Mouse (Mus musculus) intestine, embryonic 15.5 days (tissue): ENCODE results near the gene Cxcr5. TPM values are rescaled to one million over a fixed set of nuclear protein-coding genes. Genes with fewer than 3 reads are reported as not detected.

Experiments
- ATAC-seq: fragments of 200-750 bp; cut with Nextera tagmentation; 2 replicates; pipeline ENCODE4 v1.8.0; 2017; ENCODE audit warnings: moderate TSS enrichment, moderate library complexity
- H3K27ac ChIP-seq: fragments of 300-500 bp; sonication (generic); 2 replicates; pipeline ENCODE4 v1.5.1; 2015; ENCODE audit warnings: mild to moderate bottlenecking, inconsistent platforms
- H3K27me3 ChIP-seq: fragments of 300-500 bp; sonication (generic); replicated peaks from 2 replicates; pipeline ENCODE4 v1.6.1; 2015; ENCODE audit warnings: inconsistent platforms
- H3K36me3 ChIP-seq: fragments of 300-500 bp; sonication (generic); 2 replicates; pipeline ENCODE4 v1.6.1; 2015; ENCODE audit warnings: inconsistent platforms
- H3K4me1 ChIP-seq: fragments of 300-500 bp; sonication (generic); replicated peaks from 2 replicates; pipeline ENCODE4 v1.6.1; 2015; ENCODE audit warnings: inconsistent platforms
- H3K4me2 ChIP-seq: fragments of 300-500 bp; sonication (generic); replicated peaks from 2 replicates; pipeline ENCODE4 v1.6.1; 2015; ENCODE audit warnings: mild to moderate bottlenecking, inconsistent platforms
- H3K4me3 ChIP-seq: fragments of 300-500 bp; sonication (generic); replicated peaks from 2 replicates; pipeline ENCODE4 v1.5.1; 2015; ENCODE audit warnings: inconsistent platforms
- H3K9ac ChIP-seq: fragments of 300-500 bp; sonication (generic); 2 replicates; pipeline ENCODE4 v1.6.1; 2015; ENCODE audit warnings: inconsistent platforms
- H3K9me3 ChIP-seq: fragments of 300-500 bp; sonication (generic); 2 replicates; pipeline ENCODE4 v1.6.1; 2016; ENCODE audit warnings: inconsistent platforms
- WGBS: fragments of 180-500 bp; shearing (Covaris S2); methylation state at CpG from one replicate; pipeline ENCODE4 v1.1.7; 2015; 5-methylcytosine and 5-hydroxymethylcytosine counted together
- polyA plus RNA-seq: library from polyadenylated mRNA; unstranded; fragments of >200 nt; fragmentation: Nextera tagmentation; extraction: Ambion mirVana; gene quantifications from 2 replicates; pipeline ENCODE4 v1.2.1, GENCODE M21; 2015

Gene Cxcr5
- polyA plus RNA-seq, 1 experiment from 2014 or later, result 1.3 TPM

DNA sequence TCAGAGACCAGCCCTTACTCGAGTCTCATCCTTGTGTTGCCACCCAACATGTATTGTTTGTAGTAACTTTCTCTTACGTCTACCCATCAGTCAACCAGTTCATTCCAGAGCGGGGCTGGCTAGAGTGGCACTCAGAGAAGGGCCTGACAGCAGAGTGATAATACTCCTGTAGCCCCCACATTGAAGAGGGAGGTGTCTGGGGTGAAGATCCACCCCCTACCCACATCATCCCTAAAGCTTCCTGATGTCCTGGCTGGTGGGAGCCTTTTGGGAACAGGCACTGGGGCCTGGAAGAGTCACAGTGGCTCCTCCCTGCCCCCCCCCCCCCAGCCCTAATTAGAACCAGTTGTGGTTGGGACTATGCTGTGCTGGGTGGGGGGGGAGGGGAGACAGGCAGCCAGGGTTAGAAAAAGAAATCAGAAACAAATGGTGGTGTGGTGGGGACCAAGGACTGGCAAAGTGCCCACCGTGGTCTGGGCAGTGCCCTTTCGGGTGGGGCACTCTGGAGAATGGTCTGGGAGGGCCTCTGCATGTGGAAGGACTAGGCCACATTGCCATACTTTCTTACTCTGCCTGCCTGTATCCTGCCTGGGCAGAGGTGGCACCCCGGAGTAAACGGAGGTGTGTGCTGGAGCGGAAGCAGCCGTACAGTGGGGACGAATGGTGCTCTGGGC is 60.3 kb downstream of the Cxcr5 start:
- peaks cover 69% of the 10 kb centered on the region for H3K4me1 ChIP-seq
- H3K4me2 ChIP-seq, result no peak overlapping the region
- H3K27me3 ChIP-seq, result no peaks in the 10 kb centered on the region
- no peak for ATAC-seq
- H3K9ac ChIP-seq, result no peak overlapping the region
- no peak overlapping the region for H3K27ac ChIP-seq
- peaks cover 9% of the 10 kb centered on the region for H3K36me3 ChIP-seq
- no peak overlapping the region for H3K4me3 ChIP-seq
- WGBS, result 53% methylated on average over 10 of the region's 10 CpGs
- no peaks in the 10 kb centered on the region for H3K9me3 ChIP-seq

DNA sequence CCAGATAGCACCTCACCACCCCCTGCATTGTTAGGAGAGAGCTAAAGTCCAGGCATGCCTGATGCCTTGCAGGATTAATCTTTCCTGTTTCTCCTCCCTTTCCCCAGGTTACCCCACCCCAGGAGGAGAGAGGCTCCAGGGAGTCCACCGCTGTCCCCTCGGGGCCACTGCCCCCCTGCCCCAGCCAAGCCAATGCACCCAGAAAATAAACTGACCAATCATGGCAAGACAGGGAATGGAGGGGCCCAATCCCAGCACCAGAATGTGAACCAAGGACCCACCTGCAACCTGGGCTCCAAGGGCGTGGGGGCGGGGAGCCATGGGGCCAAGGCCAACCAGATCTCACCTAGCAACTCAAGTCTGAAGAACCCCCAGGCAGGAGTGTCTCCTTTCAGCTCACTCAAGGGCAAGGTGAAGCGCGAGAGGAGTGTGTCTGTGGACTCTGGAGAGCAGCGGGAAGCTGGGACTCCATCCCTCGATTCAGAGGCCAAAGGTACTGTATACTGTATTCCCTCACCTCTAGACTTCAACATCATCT is 61.0 kb downstream of the Cxcr5 start:
- H3K27ac ChIP-seq, result peak overlapping the region; percentile 95; the same call in 1 of the 2 replicates
- peaks cover 2% of the 10 kb centered on the region; the same call in 1 of the 2 replicates for H3K36me3 ChIP-seq
- H3K27me3 ChIP-seq, result no peaks in the 10 kb centered on the region
- H3K9me3 ChIP-seq, result no peaks in the 10 kb centered on the region
- WGBS, result 54% methylated on average over 8 of the region's 8 CpGs
- H3K4me2 ChIP-seq, result peak overlapping the region; percentile 85
- H3K9ac ChIP-seq, result no peak overlapping the region
- no peak overlapping the region for H3K4me3 ChIP-seq
- no peak for ATAC-seq
- H3K4me1 ChIP-seq, result peaks cover 69% of the 10 kb centered on the region

DNA sequence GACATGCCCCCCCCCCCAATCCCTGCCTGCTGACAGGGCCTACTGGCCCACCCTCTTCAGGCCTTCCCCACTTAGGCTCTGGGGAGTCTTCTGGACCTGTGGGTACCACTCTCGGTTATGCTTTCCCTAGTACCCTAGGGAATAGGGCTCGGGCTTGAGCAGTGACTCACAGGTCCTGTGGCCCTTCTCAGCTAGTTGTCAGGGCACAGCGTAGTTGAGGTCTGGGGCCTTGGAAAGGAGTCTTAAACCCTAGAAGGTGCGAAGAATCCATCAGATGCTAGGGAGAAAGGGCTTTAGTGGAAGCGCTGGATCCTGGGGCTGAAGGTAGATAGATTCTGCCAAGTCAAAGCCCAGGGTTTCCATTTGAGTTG is 61.5 kb downstream of the Cxcr5 start:
- H3K36me3 ChIP-seq, result no peaks in the 10 kb centered on the region; the same call in 1 of the 2 replicates
- no peaks in the 10 kb centered on the region for H3K27me3 ChIP-seq
- H3K27ac ChIP-seq, result peak overlapping the region; percentile 95
- H3K4me3 ChIP-seq, result peak overlapping the region; percentile 38
- peaks cover 70% of the 10 kb centered on the region for H3K4me1 ChIP-seq
- WGBS, result 40% methylated on average over 5 of the region's 5 CpGs
- ATAC-seq, result no peak
- peak overlapping the region; percentile 46; the same call in 1 of the 2 replicates for H3K9ac ChIP-seq
- H3K4me2 ChIP-seq, result peak overlapping the region; percentile 85
- H3K9me3 ChIP-seq, result no peaks in the 10 kb centered on the region

DNA sequence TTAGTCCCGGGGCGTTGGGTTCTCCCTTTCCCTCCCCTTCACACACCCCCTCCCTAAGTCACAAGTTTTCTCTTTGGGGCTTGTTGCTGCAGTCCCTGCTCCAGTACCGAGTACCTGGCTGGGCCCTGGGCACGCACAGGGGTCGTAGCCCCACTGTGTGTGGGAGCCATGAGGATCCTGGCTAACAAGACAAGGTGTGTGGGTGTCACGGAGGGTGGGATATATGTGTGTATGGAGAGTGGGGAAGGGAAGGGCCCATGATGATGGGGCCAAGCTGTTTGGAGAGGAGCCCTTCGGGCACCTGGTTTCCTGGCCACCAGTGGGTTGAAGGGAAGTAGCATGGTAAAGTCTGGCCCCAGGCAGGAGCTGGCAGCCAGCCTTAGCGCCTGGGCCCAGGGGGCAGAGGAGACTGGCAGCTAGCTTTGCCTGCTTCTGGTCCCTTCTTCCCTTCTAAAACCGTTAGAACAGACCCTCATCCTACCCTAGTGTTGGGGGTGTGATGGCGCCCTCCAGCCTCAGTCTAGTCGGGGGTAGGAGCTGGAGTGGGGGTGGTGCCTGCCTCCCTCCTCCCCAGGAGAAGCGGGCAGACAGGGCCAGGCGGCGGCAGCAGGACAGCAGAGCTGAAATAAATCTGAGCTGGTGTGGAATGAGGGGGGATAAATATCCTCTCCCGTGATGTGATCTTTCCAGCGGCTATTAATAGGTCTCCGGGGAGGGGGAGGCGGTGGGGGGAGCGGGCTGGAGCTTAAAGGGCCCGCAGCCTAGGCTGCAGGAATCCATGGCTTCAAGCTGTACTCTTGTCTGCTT is 62.1 kb downstream of the Cxcr5 start:
- Histone ChIP-seq H3K36me3 (no peaks in the 10 kb centered on the region; the same call in 1 of the 2 replicates), H3K4me1 (peaks cover 72% of the 10 kb centered on the region), H3K27ac (peak overlapping the region; percentile 95), H3K9me3 (no peaks in the 10 kb centered on the region), H3K4me2 (peak overlapping the region; percentile 85), H3K9ac (peak overlapping the region; percentile 46), H3K4me3 (peak overlapping the region; percentile 38), H3K27me3 (no peaks in the 10 kb centered on the region)
- ATAC-seq, result peak; percentile 20; the same call in 1 of the 2 replicates
- 23% methylated on average over 19 of the region's 20 CpGs for WGBS

DNA sequence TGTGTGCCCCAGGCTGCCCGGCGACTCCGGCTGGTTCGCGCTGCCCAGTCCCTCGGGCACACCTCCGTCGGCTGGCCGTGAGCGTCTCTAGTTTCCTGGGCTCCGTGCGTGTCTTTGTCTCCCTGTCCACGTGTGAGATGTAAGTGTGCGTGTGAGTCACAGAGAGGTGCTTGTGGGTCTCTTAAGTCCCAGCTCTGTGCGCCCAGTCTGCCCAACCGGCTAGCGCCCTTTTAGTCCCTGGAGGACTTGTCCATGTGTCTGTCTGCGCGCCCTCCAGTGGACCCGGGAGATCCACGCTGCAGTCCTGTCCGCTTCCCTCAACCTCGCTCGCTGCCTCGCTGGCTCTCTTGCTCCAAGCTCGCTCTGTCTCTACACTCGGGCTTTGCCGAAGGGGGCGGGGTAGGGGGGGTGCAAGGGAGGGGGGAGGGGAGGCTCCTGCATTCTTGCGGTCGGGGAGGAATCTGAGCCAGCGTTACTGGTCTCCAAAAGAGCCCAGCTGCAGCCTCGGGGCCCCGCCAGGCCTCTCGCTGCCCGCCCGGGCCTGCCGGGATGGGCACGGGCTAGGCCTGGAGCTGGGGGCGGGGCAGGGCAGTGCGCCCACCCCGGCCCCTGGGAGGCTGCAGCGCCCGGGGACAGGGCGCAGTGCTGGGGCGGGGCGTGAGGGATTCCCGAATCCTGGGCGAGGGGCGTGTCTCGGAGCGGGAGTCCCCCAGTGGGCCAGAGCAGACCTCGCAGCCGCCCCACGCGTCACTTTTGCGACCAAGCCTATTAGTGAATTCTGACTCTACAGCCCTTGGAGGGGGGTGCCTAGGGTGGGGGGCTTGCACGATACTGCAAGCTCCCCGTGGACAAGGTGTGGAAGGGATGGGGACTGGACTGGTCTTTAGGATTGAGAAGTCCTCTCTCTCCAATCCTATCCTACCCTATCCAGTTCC is 63.0 kb downstream of the Cxcr5 start:
- Histone ChIP-seq H3K9ac (peak overlapping the region; percentile 46), H3K27ac (peak overlapping the region; percentile 95), H3K36me3 (no peaks in the 10 kb centered on the region; the same call in 1 of the 2 replicates), H3K4me1 (peaks cover 80% of the 10 kb centered on the region), H3K4me2 (peak overlapping the region; percentile 85), H3K4me3 (peak overlapping the region; percentile 38), H3K9me3 (no peaks in the 10 kb centered on the region), H3K27me3 (no peaks in the 10 kb centered on the region)
- peak; percentile 73 for ATAC-seq
- WGBS, result 1% methylated on average over 58 of the region's 59 CpGs

DNA sequence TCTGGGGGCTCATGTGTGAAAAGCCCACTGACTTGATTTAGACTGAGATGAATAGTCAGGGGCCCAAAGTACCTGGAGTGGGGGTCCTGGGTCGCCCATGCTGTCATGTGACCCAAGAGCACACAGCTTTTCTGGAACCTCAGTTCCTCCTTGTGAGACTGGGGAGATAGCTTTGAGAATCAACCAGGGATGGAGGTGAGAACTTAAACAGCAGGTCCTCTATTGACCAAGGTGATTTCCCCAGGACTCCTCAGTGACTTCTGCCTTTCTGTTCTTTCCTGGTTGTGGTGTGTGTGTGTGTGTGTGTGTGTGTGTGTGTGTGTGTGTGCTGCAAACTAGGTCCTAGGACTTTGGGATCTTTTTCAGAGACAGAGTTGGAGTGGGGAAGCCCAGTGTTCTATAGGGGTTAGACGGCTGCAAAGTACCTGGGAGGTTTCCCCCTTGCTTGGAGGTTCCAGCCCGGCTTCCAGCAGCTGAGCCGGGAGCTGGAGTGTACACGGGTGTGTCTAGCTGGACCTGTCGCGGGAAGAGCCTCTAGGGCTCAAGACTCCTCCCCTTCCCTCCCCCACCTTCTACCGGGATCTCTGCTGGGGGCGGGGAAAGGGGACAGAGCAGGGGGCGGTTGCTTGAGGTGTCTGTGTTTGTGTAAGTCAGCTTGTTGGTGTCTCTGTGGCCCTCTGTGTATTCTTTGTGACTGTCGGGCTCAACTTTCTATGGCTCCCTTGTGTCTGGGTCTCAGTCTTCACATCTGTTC is 63.9 kb downstream of the Cxcr5 start:
- Histone ChIP-seq H3K36me3 (no peaks in the 10 kb centered on the region), H3K4me2 (peak overlapping the region; percentile 85), H3K9ac (peak overlapping the region; percentile 46), H3K4me1 (peaks cover 89% of the 10 kb centered on the region), H3K27me3 (no peaks in the 10 kb centered on the region), H3K9me3 (no peaks in the 10 kb centered on the region), H3K4me3 (peak overlapping the region; percentile 38), H3K27ac (peak overlapping the region; percentile 95)
- WGBS, result 3% methylated on average over 11 of the region's 11 CpGs
- peak; percentile 70 for ATAC-seq

DNA sequence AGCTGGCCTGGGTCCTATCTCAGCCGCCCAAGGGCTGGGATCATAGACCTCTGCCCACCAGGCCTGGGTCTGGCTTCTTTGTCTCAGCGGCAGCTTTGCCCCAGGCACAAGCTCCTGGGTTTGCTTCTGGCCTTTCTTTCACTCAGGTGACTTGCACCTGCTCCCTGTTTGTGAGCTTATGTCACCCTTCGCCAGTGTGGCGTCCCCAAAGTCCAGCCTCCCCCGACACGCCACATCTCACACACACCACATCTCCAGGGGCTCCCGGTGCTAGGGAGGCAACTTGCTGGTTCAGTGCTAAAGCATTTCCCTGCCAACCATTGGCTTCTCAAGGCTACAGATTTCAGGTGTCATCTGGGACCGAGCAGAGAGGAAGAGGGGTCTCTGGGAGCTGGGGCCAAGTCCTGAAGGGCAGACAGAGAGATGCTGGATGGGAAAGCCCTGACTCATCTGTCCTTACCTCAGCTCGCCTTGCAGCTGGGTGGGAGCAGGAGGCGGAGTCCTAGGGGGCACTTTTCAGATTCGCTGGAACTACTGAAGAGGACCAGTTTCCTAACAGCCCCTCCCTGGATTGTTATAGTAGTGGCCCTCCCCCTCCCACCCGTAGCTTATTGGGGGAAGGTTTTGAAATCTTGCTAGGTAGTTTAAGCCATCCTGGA is 64.7 kb downstream of the Cxcr5 start:
- no peak overlapping the region for H3K27ac ChIP-seq
- no peaks in the 10 kb centered on the region for H3K36me3 ChIP-seq
- no peaks in the 10 kb centered on the region for H3K9me3 ChIP-seq
- H3K27me3 ChIP-seq, result no peaks in the 10 kb centered on the region
- ATAC-seq, result no peak
- H3K9ac ChIP-seq, result 0 out of 2 replicates have a peak overlapping the region, but pooled peaks have one; percentile 10
- H3K4me1 ChIP-seq, result peaks cover 95% of the 10 kb centered on the region
- WGBS, result 59% methylated on average over 12 of the region's 12 CpGs
- peak overlapping the region; percentile 85; the same call in 1 of the 2 replicates for H3K4me2 ChIP-seq
- H3K4me3 ChIP-seq, result no peak overlapping the region

DNA sequence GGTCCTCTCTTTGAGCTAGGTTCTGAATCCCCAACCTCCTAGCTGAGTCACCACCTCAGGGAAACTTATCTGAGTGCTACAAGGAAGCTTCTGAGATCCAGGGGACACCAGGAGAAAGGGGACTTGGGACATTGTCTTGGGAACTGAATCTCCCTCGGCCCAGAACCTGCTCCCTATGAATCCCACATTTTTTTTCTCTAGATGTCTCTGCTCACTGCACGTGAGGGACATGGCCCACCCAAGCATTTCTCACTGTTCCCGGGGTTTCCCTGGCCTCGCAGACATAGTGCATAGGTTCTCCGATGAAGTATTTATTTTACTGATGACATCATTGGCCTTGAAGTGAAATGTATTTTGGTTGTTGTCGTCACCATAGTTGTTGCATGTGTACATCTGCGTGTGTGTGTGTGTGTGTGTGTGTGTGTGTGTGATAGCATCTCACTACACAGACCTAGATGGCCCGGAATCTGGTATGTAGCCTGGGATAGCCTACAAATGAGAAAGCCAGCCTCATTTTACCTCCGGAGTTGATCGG is 65.8 kb downstream of the Cxcr5 start:
- H3K36me3 ChIP-seq, result 0 out of 2 replicates have a peak, but pooled peaks cover 4% of the 10 kb centered on the region
- peaks cover 94% of the 10 kb centered on the region for H3K4me1 ChIP-seq
- H3K27ac ChIP-seq, result peak overlapping the region; percentile 38; the same call in 1 of the 2 replicates
- no peak for ATAC-seq
- WGBS, result 70% methylated on average over 10 of the region's 10 CpGs
- no peak overlapping the region for H3K4me2 ChIP-seq
- no peak overlapping the region for H3K4me3 ChIP-seq
- no peaks in the 10 kb centered on the region for H3K9me3 ChIP-seq
- H3K9ac ChIP-seq, result no peak overlapping the region
- no peaks in the 10 kb centered on the region for H3K27me3 ChIP-seq

DNA sequence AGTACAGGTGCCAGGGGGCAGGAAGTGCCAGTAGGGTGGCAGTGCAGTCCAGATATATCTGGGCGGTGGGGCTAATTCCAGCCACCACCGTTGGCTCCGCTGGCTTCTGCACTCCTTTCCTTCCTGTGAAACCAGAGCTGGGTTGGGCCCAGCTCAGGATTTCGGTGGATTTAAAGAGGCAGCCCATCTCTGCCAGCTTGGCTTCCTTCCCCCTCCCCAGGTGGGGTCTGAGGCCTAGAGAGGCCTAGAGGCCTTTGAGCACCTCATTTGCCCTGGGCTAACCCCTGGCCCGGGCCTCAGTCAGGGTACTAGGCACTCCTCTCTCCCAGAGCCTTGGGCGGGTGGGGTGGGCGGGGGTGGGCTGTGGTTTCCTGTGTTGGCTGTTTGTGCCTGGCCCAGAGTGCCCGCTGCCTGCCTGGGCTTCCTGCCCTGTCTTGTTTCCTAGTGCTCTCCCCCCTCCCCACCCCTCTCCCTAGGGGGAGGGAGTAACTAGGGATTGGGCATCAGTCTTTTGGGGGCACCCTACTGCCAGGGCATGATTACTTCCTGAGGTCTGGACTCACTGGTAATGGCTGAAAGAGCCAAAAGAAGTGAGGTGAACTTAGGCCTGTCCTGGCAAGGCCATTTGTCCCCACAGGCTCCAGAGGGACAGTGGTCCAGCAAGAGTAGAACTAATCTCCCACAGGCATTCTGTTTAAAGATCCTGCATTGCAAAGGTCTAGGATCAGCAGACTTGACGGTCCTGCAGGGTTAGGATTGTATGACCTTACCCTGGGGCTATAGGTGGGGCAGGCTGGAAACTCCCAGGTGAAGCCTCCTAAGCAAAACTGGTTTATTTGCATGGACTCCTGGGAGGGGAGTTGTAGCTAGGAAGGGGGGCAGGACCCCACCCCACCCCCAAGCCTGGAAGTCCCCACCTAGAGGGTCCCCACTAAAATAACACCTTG is 66.5 kb downstream of the Cxcr5 start:
- Histone ChIP-seq H3K4me3 (no peak overlapping the region), H3K9ac (peak overlapping the region; percentile 16; the same call in 1 of the 2 replicates), H3K4me1 (peaks cover 94% of the 10 kb centered on the region), H3K36me3 (0 out of 2 replicates have a peak, but pooled peaks cover 4% of the 10 kb centered on the region), H3K4me2 (no peak overlapping the region; the same call in 1 of the 2 replicates), H3K9me3 (no peaks in the 10 kb centered on the region), H3K27ac (peak overlapping the region; percentile 38), H3K27me3 (no peaks in the 10 kb centered on the region)
- 42% methylated on average over 9 of the region's 9 CpGs for WGBS
- ATAC-seq, result no peak
